Mouse (Mus musculus) ES-E14 (cell line): ENCODE measurements around the gene Tnfrsf9.

Source experiments
- CHD2 ChIP-seq: IDR thresholded peaks from 2 replicates; pipeline ENCODE4 v1.6.1; 2014; ENCODE audit warnings: mild to moderate bottlenecking, low read depth, low read length, inconsistent platforms
- HCFC1 ChIP-seq: IDR thresholded peaks from 2 replicates; pipeline ENCODE4 v1.6.1; 2012; ENCODE audit warnings: low read length, inconsistent platforms, borderline replicate concordance; ENCODE audit not compliant: insufficient read depth
- MAFK ChIP-seq: IDR thresholded peaks from 2 replicates; pipeline ENCODE4 v1.6.1; 2014; ENCODE audit warnings: mild to moderate bottlenecking, low read depth, low read length, inconsistent platforms; ENCODE audit not compliant: insufficient read depth
- ZC3H11A ChIP-seq: IDR thresholded peaks from 2 replicates; pipeline ENCODE4 v1.6.1; 2012; ENCODE audit warnings: low read depth, mild to moderate bottlenecking, inconsistent platforms, low read length, borderline replicate concordance
- ZNF384 ChIP-seq: IDR thresholded peaks from 2 replicates; pipeline ENCODE4 v1.6.1; 2012; ENCODE audit warnings: low read depth, low read length, inconsistent platforms

DNA sequence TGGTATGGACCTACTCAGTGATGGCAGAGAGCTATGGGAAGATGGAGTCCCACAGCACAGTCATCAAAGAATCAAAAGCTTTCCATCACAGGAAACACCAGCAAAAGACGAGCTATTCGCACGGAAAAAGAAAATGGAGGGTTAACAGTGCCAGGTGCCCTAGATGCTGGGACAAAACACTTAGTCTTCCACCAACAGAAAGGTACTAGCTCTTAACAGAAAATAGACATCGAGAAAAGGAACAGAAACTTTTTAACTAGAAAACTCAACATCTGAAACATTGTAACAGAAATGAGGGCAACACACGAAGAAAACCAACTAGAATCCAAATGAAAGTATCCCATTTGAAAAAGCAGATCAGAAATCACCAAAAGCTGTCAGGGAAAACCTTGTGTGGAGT, 65.8 kb downstream of the Tnfrsf9 start:
- TF ChIP-seq MAFK (no peak), ZC3H11A (no peak), HCFC1 (no peak), ZNF384 (no peak), CHD2 (no peak)
